ENCODE assay signal across 8 mouse cellular contexts in genomic region chr3:37896821-37897311, GRCm38 (mm10).
DNase-seq lines count a peak whose midpoint lies in the region; ATAC-seq and TF ChIP-seq lines count a peak whose summit lies in the region.

No protein-coding gene starts in this region.

- ATAC-seq in intestine, embryonic 15.5 days, result peak; percentile 81
- peak; percentile 92 for ATAC-seq in midbrain, embryonic 15.5 days (replicated peaks)

- H3K27ac ChIP-seq in CH12.LX (ENCODE audit: insufficient read depth, low read depth), result no peak overlapping the region
- H3K27ac ChIP-seq in intestine, embryonic 15.5 days, result peak overlapping the region; percentile 29; the same call in 1 of the 2 replicates
- H3K27ac ChIP-seq in midbrain, embryonic 15.5 days, result peak overlapping the region; percentile 67

- no peak for TF ChIP-seq EP300 in CH12.LX (IDR thresholded peaks at IDR 0.05; ENCODE audit: low read length)

- DNase-seq in CH12.LX (ENCODE audit: extremely low read depth), result no peak
- DNase-seq in embryo, embryonic 10 days (ENCODE audit: low spot score), result peak; percentile 82
- DNase-seq in gastrocnemius, postnatal 36 days, result peak; percentile 27 to 43
- peak; percentile 46 for DNase-seq in left cerebral cortex, postnatal 4 days
- DNase-seq in thymus, postnatal 10 days (ENCODE audit: low spot score in 2 of 2), result peak; percentile 18 to 29
- no peak for DNase-seq in urinary bladder, postnatal 36 days (ENCODE audit: low spot score in 2 of 2)

- no peak overlapping the region for H3K9ac ChIP-seq in CH12.LX (ENCODE audit: insufficient read depth, low read depth)
- H3K9ac ChIP-seq in intestine, embryonic 15.5 days, result no peak overlapping the region
- no peak overlapping the region for H3K9ac ChIP-seq in midbrain, embryonic 15.5 days

- no peak for TF ChIP-seq CTCF in CH12.LX (conservative IDR thresholded peaks at IDR 0.05 in 1 of 2, IDR thresholded peaks at IDR 0.05 in 1 of 2; ENCODE audit: low read depth in 2 of 2, low read length in 2 of 2)

- in situ Hi-C loops in CH12.LX (cut with MboI; ENCODE audit: low pct_ligation_motif_present, low pct_unique_long_range_greater_than_20kb, low sequenced_read_pairs), result no loop called here

- H3K4me2 ChIP-seq in CH12.LX (ENCODE audit: insufficient read depth, low read depth, poor library complexity, severe bottlenecking), result peak overlapping the region; percentile 29; the same call in 1 of the 2 replicates
- peak overlapping the region; percentile 38 for H3K4me2 ChIP-seq in intestine, embryonic 15.5 days (replicated peaks)
- H3K4me2 ChIP-seq in midbrain, embryonic 15.5 days, result peak overlapping the region; percentile 41

- 11% methylated on average over 17 of the region's 17 CpGs for WGBS in intestine, embryonic 15.5 days
- 1% methylated on average over 17 of the region's 17 CpGs for WGBS in midbrain, embryonic 15.5 days

- intact Hi-C loops in gastrocnemius, postnatal 36 days (cut with DNase I), result no loop called here
- intact Hi-C loops in left cerebral cortex, postnatal 4 days (cut with DNase I), result no loop called here

- dilution Hi-C loops in CH12.LX (cut with MboI; ENCODE audit: extremely low pct_ligation_motif_present, extremely low pct_unique_long_range_greater_than_20kb, low sequenced_read_pairs), result no loop called here

- no peaks in the 10 kb centered on the region for H3K27me3 ChIP-seq in CH12.LX (replicated peaks)
- H3K27me3 ChIP-seq in intestine, embryonic 15.5 days (replicated peaks), result no peaks in the 10 kb centered on the region
- H3K27me3 ChIP-seq in midbrain, embryonic 15.5 days (replicated peaks), result no peaks in the 10 kb centered on the region

- peaks cover 2% of the 10 kb centered on the region for H3K9me3 ChIP-seq in CH12.LX (replicated peaks; ENCODE audit: low read length)
- H3K9me3 ChIP-seq in intestine, embryonic 15.5 days, result no peaks in the 10 kb centered on the region
- no peaks in the 10 kb centered on the region for H3K9me3 ChIP-seq in midbrain, embryonic 15.5 days

- H3K36me3 ChIP-seq in CH12.LX (replicated peaks in 1 of 2; ENCODE audit: control insufficient read depth in 1 of 2, insufficient read depth in 1 of 2, low read length in 1 of 2), result no peaks in the 10 kb centered on the region
- no peaks in the 10 kb centered on the region for H3K36me3 ChIP-seq in intestine, embryonic 15.5 days
- H3K36me3 ChIP-seq in midbrain, embryonic 15.5 days (replicated peaks), result no peaks in the 10 kb centered on the region

- no peak overlapping the region for H3K4me3 ChIP-seq in CH12.LX (replicated peaks in 1 of 3; ENCODE audit: low read depth in 2 of 3, low read length in 2 of 3, poor library complexity in 1 of 3)
- no peak overlapping the region for H3K4me3 ChIP-seq in intestine, embryonic 15.5 days (replicated peaks)
- peak overlapping the region; percentile 21 for H3K4me3 ChIP-seq in midbrain, embryonic 15.5 days

- H3K4me1 ChIP-seq in CH12.LX (ENCODE audit: control insufficient read depth in 1 of 2, insufficient read depth in 2 of 2), result no peaks in the 10 kb centered on the region
- H3K4me1 ChIP-seq in intestine, embryonic 15.5 days (replicated peaks), result no peaks in the 10 kb centered on the region
- H3K4me1 ChIP-seq in midbrain, embryonic 15.5 days, result peaks cover 9% of the 10 kb centered on the region; the same call in 1 of the 2 replicates

- TF ChIP-seq RAD21 in CH12.LX (IDR thresholded peaks at IDR 0.05; ENCODE audit: low read depth, low read length), result no peak

- H3K79me2 ChIP-seq in CH12.LX (replicated peaks; ENCODE audit: control insufficient read depth, extremely low read depth, insufficient read depth, poor library complexity, severe bottlenecking), result no peaks in the 10 kb centered on the region

- no peak for TF ChIP-seq POLR2A in CH12.LX (IDR thresholded peaks at IDR 0.05; ENCODE audit: low read depth, low read length)

TF ChIP-seq in CH12.LX, 34 proteins besides CTCF, POLR2A, EP300 and RAD21:
- TF ChIP-seq HCFC1 (IDR thresholded peaks at IDR 0.05; ENCODE audit: low read depth, low read length), result no peak
- no peak for TF ChIP-seq USF2 (conservative IDR thresholded peaks at IDR 0.05; ENCODE audit: low read depth, low read length)
- no peak for TF ChIP-seq TCF12 (IDR thresholded peaks at IDR 0.05; ENCODE audit: low read depth, low read length)
- no peak for TF ChIP-seq ZMIZ1 (IDR thresholded peaks at IDR 0.05; ENCODE audit: low read depth, low read length)
- TF ChIP-seq TBP (conservative IDR thresholded peaks at IDR 0.05; ENCODE audit: low read depth, low read length), result no peak
- TF ChIP-seq MAZ (IDR thresholded peaks at IDR 0.05; ENCODE audit: low read depth, low read length), result no peak
- no peak for TF ChIP-seq MXI1 (IDR thresholded peaks at IDR 0.05; ENCODE audit: low read depth, low read length)
- TF ChIP-seq CHD1 (IDR thresholded peaks at IDR 0.05; ENCODE audit: low read depth, low read length), result no peak
- no peak for TF ChIP-seq UBTF (IDR thresholded peaks at IDR 0.05; ENCODE audit: low read depth, low read length)
- TF ChIP-seq POLR2AphosphoS2 (IDR thresholded peaks at IDR 0.05; ENCODE audit: low read depth, low read length), result no peak
- no peak for TF ChIP-seq MAFK (IDR thresholded peaks at IDR 0.05; ENCODE audit: insufficient replicate concordance, low read length)

Comparison
In these comparisons a context has a peak if more than half of its experiments do, and no peak if none do; other contexts are left out.
1. DNase-seq: peak in embryo, embryonic 10 days (single experiment), gastrocnemius, postnatal 36 days (2 of 2), left cerebral cortex, postnatal 4 days (single experiment) and thymus, postnatal 10 days (2 of 2); none in CH12.LX (single experiment) and urinary bladder, postnatal 36 days (0 of 2).
2. Peak in every context shown above with its lines, with median percentiles within 50 percentile points of each other: H3K4me2 ChIP-seq.